Mouse (Mus musculus) lung, embryonic 16.5 days (tissue): ENCODE measurements around the gene Guf1. TPM values are rescaled to one million over a fixed set of nuclear protein-coding genes. Genes with fewer than 3 reads are reported as not detected.

Experiments
- ATAC-seq: fragments of 200-750 bp; cut with Nextera tagmentation; 2 replicates; pipeline ENCODE4 v1.8.0; 2017; ENCODE audit warnings: low read depth, mild to moderate bottlenecking, moderate library complexity
- H3K27ac ChIP-seq: fragments of 300-500 bp; sonication (generic); 2 replicates; pipeline ENCODE4 v1.5.1; 2014; ENCODE audit warnings: mild to moderate bottlenecking, control low read depth, low read length
- H3K27me3 ChIP-seq: fragments of 300-500 bp; sonication (generic); 2 replicates; pipeline ENCODE4 v1.6.1; 2014; ENCODE audit warnings: low read depth, low read length, mixed read lengths; ENCODE audit not compliant: control insufficient read depth, insufficient read depth
- H3K36me3 ChIP-seq: fragments of 300-500 bp; sonication (generic); 2 replicates; pipeline ENCODE4 v1.6.1; 2014; ENCODE audit warnings: low read length; ENCODE audit not compliant: control insufficient read depth, insufficient read depth
- H3K4me1 ChIP-seq: fragments of 300-500 bp; sonication (generic); replicated peaks from 2 replicates; pipeline ENCODE4 v1.6.1; 2014; ENCODE audit warnings: low read length, mixed read lengths; ENCODE audit not compliant: control insufficient read depth, insufficient read depth
- H3K4me2 ChIP-seq: fragments of 300-500 bp; sonication (generic); 2 replicates; pipeline ENCODE4 v1.6.1; 2014; ENCODE audit warnings: low read depth, low read length, control low read depth
- H3K4me3 ChIP-seq: fragments of 300-500 bp; sonication (generic); 2 replicates; pipeline ENCODE4 v1.5.1; 2014; ENCODE audit warnings: mild to moderate bottlenecking, low read length, control low read depth
- H3K9ac ChIP-seq: fragments of 300-500 bp; sonication (generic); 2 replicates; pipeline ENCODE4 v1.6.1; 2014; ENCODE audit warnings: low read length, control low read depth
- H3K9me3 ChIP-seq: fragments of 300-500 bp; sonication (generic); 2 replicates; pipeline ENCODE4 v1.6.1; 2016; ENCODE audit warnings: low read length; ENCODE audit not compliant: control insufficient read depth
- WGBS: fragments of 180-500 bp; shearing (Covaris S2); extraction: QIAGEN DNeasy Blood & Tissue Kit; methylation state at CpG from one replicate; pipeline ENCODE4 v1.1.7; 2014; 5-methylcytosine and 5-hydroxymethylcytosine counted together
- polyA plus RNA-seq: library from polyadenylated mRNA; unstranded; fragments of >200 nt; fragmentation: Nextera tagmentation; extraction: Ambion mirVana; gene quantifications from 2 replicates; pipeline ENCODE4 v1.2.1, GENCODE M21; 2015

Gene Guf1
- polyA plus RNA-seq, 1 experiment from 2014 or later, result 33.0 TPM

- no peaks in the 10 kb centered on the region for H3K9me3 ChIP-seq
- peak overlapping the region; percentile 97 for H3K4me3 ChIP-seq
- H3K27ac ChIP-seq, result peak overlapping the region; percentile 61; the same call in 1 of the 2 replicates
- peak overlapping the region; percentile 73 for H3K4me2 ChIP-seq
- H3K4me1 ChIP-seq, result peaks cover 2% of the 10 kb centered on the region
- no peak for ATAC-seq
- 6% methylated on average over 16 of the region's 16 CpGs for WGBS
- 0 out of 2 replicates have a peak, but pooled peaks cover 4% of the 10 kb centered on the region for H3K36me3 ChIP-seq
- H3K27me3 ChIP-seq, result no peaks in the 10 kb centered on the region
- peak overlapping the region; percentile 98 for H3K9ac ChIP-seq
Observed at GRCm38 (mm10) chr5:69557404-69557935, 747 bp downstream of the Guf1 start.

DNA sequence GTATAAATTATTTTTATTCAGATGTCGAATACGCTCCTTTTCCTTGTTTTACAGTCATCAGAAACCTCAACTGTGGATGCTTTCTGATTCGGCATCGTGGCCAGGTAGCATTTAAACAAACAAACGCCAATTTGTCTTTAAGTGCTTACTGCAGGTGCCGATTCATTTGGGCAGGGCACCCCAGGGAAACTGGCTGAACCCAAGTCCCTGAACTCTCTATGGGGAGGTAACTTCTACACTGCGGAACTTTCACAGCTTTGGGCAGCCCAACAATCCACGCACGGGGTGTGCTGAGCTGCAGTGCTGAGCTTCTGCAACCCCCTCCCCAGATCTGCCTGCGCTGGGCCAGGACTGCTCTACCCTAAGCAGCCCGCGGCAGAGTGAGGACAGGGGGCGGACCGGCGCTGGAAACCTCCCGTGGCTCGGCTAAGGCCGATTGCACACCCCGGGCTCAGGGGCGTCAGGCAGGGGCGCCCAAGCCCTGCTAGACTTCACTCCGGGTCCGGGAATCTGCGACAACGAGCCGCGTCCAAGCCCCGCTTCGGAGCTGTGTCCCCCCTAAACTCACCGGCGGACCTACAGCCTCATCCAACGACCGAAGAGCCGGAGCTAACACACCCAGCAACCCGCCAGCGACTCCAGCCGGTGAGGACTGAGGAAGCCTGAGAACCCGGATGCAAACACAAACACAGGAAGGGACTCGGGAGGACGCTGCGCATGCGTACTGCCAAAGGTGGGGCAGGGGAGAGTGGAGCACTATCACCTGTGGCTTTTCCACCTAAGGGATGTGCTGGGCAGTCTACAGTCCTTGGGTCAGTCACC is 35.1 kb downstream of the Guf1 start, which contains the start of gene Gnpda2:
Gnpda2 (minus strand) TSS at position 701 of the 822 bp plus-strand sequence.
- Histone ChIP-seq H3K4me1 (peaks cover 4% of the 10 kb centered on the region; the same call in 1 of the 2 replicates), H3K4me2 (peak within 1 kb of the TSS; percentile 81), H3K9me3 (no peaks in the 10 kb centered on the region), H3K27ac (peak within 1 kb of the TSS; percentile 59; the same call in 1 of the 2 replicates), H3K9ac (peak within 1 kb of the TSS; percentile 84), H3K36me3 (no peaks in the 10 kb centered on the region), H3K4me3 (peak within 1 kb of the TSS; percentile 69), H3K27me3 (no peaks in the 10 kb centered on the region)
- peak; percentile 98 for ATAC-seq
- 3% methylated on average over 42 of the region's 42 CpGs for WGBS

DNA sequence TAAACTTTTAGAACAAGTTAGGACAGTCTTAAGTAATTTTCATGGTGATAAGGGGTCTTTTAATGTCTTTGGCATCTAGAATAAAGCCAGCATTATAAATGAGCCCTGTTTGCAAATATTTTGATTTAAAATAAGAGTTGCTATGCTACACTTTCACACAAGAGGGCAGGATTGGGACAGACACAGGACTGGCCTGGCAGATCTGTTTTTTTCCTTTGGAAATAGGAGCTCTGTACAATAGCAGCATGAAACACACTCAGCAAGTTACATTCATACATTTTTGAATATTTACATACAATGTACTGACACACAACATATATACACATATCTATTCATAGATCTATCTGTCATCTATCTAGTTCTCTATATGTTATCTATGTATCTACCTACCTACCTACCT is 44.3 kb downstream of the Guf1 start:
- no peaks in the 10 kb centered on the region for H3K27me3 ChIP-seq
- no peak overlapping the region for H3K4me2 ChIP-seq
- H3K27ac ChIP-seq, result no peak overlapping the region
- H3K4me1 ChIP-seq, result no peaks in the 10 kb centered on the region
- H3K9ac ChIP-seq, result no peak overlapping the region
- no peak for ATAC-seq
- no peaks in the 10 kb centered on the region for H3K9me3 ChIP-seq
- no peaks in the 10 kb centered on the region for H3K36me3 ChIP-seq
- H3K4me3 ChIP-seq, result no peak overlapping the region

- no peak overlapping the region for H3K4me3 ChIP-seq
- no peak overlapping the region for H3K4me2 ChIP-seq
- H3K9ac ChIP-seq, result no peak overlapping the region
- 10% methylated on average over 4 of the region's 4 CpGs for WGBS
- no peak overlapping the region for H3K27ac ChIP-seq
- no peaks in the 10 kb centered on the region for H3K36me3 ChIP-seq
- H3K27me3 ChIP-seq, result no peaks in the 10 kb centered on the region
- no peaks in the 10 kb centered on the region for H3K9me3 ChIP-seq
- no peak for ATAC-seq
- no peaks in the 10 kb centered on the region for H3K4me1 ChIP-seq
Observed at GRCm38 (mm10) chr5:69613209-69613796, 56.6 kb downstream of the Guf1 start.

- Histone ChIP-seq H3K4me2 (no peak overlapping the region), H3K4me1 (no peaks in the 10 kb centered on the region), H3K9ac (no peak overlapping the region), H3K27ac (no peak overlapping the region), H3K4me3 (no peak overlapping the region), H3K36me3 (no peaks in the 10 kb centered on the region), H3K27me3 (no peaks in the 10 kb centered on the region), H3K9me3 (no peaks in the 10 kb centered on the region)
- 30% methylated on average over 1 of the region's 1 CpGs for WGBS
- ATAC-seq, result no peak
Observed at GRCm38 (mm10) chr5:69620899-69621298, 64.2 kb downstream of the Guf1 start.

Other genes with a start within 250 kb of the Guf1 start
- 2.3 and 3.3 TPM in 2 replicates for gene Kctd8, start 215.2 kb upstream of the Guf1 start, polyA plus RNA-seq
- gene Yipf7, start 14.3 kb upstream of the Guf1 start, polyA plus RNA-seq, result 0.60 and 0.68 TPM in 2 replicates
- 48.4 and 48.9 TPM in 2 replicates for gene Gnpda2, start 35.4 kb downstream of the Guf1 start, polyA plus RNA-seq